Mouse (Mus musculus): ENCODE results near the gene Rnf144a.

GRCm38 (mm10) chr12:26276556-26276955 lies 138.5 kb downstream of the Rnf144a start:
- TF ChIP-seq POLR2A (IDR thresholded peaks at IDR 0.05; ENCODE audit: control insufficient read depth in 1 of 2, insufficient read depth in 1 of 2, low read depth in 1 of 2, low read length in 2 of 2, poor library complexity in 1 of 2) (no peak), MAX (IDR thresholded peaks at IDR 0.05; ENCODE audit: low read length) (no peak), E2F4 (IDR thresholded peaks at IDR 0.05; ENCODE audit: borderline replicate concordance, low read depth, low read length) (no peak), CHD2 (IDR thresholded peaks at IDR 0.05; ENCODE audit: low read length) (no peak), USF1 (IDR thresholded peaks at IDR 0.05; ENCODE audit: low read depth, low read length) (no peak), CTCF (IDR thresholded peaks at IDR 0.05 in 2 of 3, conservative IDR thresholded peaks at IDR 0.05 in 1 of 3; ENCODE audit: control insufficient read depth in 1 of 3, insufficient read depth in 1 of 3, low read depth in 2 of 3, low read length in 3 of 3, poor library complexity in 1 of 3, severe bottlenecking in 1 of 3) (no peak), BHLHE40 (IDR thresholded peaks at IDR 0.05; ENCODE audit: borderline replicate concordance, low read depth, low read length) (no peak), EP300 (IDR thresholded peaks at IDR 0.05; ENCODE audit: low read depth in 1 of 2, low read length in 2 of 2) (no peak), HCFC1 (IDR thresholded peaks at IDR 0.05; ENCODE audit: low read depth, low read length) (no peak), MXI1 (IDR thresholded peaks at IDR 0.05; ENCODE audit: low read depth, low read length) (no peak), TBP (IDR thresholded peaks at IDR 0.05; ENCODE audit: low read depth, low read length) (no peak), MYB (IDR thresholded peaks at IDR 0.05; ENCODE audit: low read depth, low read length) (no peak), GATA1 (IDR thresholded peaks at IDR 0.05; ENCODE audit: low read depth, low read length) (no peak)

All from MEL (cell line).